Mouse (Mus musculus): ENCODE data around the gene Serpinb8.

Gene Serpinb8

DNA sequence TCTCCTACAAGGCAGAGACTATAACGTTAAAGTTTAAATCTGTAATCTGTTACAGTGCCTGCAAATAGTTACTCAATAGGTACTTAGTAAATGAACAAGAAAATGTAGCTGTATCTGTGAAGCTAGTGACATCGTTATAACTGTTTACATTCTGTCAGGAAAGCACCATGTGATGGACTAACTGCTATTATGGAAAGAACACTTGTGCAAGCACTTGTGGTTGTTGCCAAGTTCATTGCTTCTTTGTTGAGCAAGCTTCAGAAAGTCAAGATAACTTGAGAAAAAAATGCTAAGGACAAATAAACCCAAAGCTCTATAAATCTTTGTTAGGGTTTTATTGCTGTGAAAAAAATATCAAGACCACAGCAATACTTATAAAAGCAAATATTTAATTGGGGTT lies 67.9 kb downstream of the Serpinb8 start:
- DNase-seq: no peak
